Mouse (Mus musculus) hindbrain, embryonic 12.5 days (tissue): ENCODE data around the gene Myl6. TPM values are rescaled to one million over a fixed set of nuclear protein-coding genes. Genes with fewer than 3 reads are reported as not detected.
A peak's percentile ranks its signal among the peaks of the same experiment; 100 is the strongest.
"Not testable (repeated sequence)": the region's sequence is repeated elsewhere in the genome, so short reads cannot be mapped to it uniquely, and the experiment has no call there.

ENCODE experiments used
- ATAC-seq: fragments of 200-750 bp; cut with Nextera tagmentation; 2 replicates; pipeline ENCODE4 v1.8.0; 2017; ENCODE audit warnings: moderate TSS enrichment; ENCODE audit not compliant: low FRiP score
- H3K27ac ChIP-seq: fragments of 300-500 bp; sonication (generic); 2 replicates; pipeline ENCODE4 v1.5.1; 2016; ENCODE audit warnings: mild to moderate bottlenecking
- H3K27me3 ChIP-seq: fragments of 300-500 bp; sonication (generic); 2 replicates; pipeline ENCODE4 v1.6.1; 2016; ENCODE audit warnings: mild to moderate bottlenecking
- H3K36me3 ChIP-seq: fragments of 300-500 bp; sonication (generic); 2 replicates; pipeline ENCODE4 v1.6.1; 2016; ENCODE audit warnings: mild to moderate bottlenecking
- H3K4me1 ChIP-seq: fragments of 300-500 bp; sonication (generic); 2 replicates; pipeline ENCODE4 v1.6.1; 2016
- H3K4me2 ChIP-seq: fragments of 300-500 bp; sonication (generic); replicated peaks from 2 replicates; pipeline ENCODE4 v1.6.1; 2016; ENCODE audit warnings: mild to moderate bottlenecking
- H3K4me3 ChIP-seq: fragments of 300-500 bp; sonication (generic); 2 replicates; pipeline ENCODE4 v1.5.1; 2016; ENCODE audit warnings: mild to moderate bottlenecking
- H3K9ac ChIP-seq: fragments of 300-500 bp; sonication (generic); 2 replicates; pipeline ENCODE4 v1.6.1; 2016; ENCODE audit warnings: mild to moderate bottlenecking, moderate library complexity
- H3K9me3 ChIP-seq: fragments of 300-500 bp; sonication (generic); replicated peaks from 2 replicates; pipeline ENCODE4 v1.6.1; 2016; ENCODE audit warnings: mild to moderate bottlenecking
- WGBS: fragments of 180-500 bp; shearing (Covaris S2); methylation state at CpG from one replicate; pipeline ENCODE4 v1.1.7; 2016; 5-methylcytosine and 5-hydroxymethylcytosine counted together
- polyA plus RNA-seq: library from polyadenylated mRNA; unstranded; fragments of >200 nt; fragmentation: Nextera tagmentation; extraction: Ambion mirVana; gene quantifications from 2 replicates; pipeline ENCODE4 v1.2.1, GENCODE M21; 2016

The Myl6 gene
- polyA plus RNA-seq, 1 experiment from 2014 or later = 860 TPM

DNA sequence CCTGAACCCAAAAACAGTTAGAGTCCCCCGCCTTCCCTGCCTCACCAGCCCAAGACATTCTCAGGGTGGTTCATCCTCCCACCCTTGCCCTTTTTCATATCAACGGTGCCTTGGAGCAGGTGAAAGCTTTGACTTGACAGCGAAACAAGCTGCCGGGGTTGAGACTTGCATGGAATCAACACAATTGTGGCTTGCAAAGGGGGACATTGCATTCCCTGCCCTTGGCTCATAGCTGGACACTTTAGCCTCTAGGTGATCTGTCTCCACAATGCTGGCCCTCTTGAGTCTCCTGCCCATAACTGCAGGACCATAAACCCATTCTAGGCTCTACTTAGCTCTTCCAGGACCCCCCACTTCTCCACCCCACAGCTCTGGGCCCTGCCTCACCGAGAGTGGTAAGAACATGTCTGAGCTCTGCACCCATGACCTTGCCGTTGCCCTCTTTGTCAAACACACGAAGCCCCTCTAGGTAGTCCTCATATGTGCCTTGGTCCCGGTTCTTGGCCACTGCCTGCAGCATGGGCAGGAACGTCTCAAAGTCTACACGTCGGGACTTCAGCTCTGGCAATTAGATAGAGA is 811 bp upstream of the Myl6 start:
- 57% methylated on average over 11 of the region's 11 CpGs for WGBS
- Histone ChIP-seq H3K27me3 (no peaks in the 10 kb centered on the region), H3K36me3 (peaks cover 23% of the 10 kb centered on the region), H3K4me2 (peak overlapping the region; percentile 66), H3K9ac (peak overlapping the region; percentile 83), H3K4me3 (peak overlapping the region; percentile 75), H3K4me1 (peaks cover 38% of the 10 kb centered on the region), H3K27ac (peak overlapping the region; percentile 92), H3K9me3 (no peaks in the 10 kb centered on the region)
- ATAC-seq = no peak

GRCm38 (mm10) chr10:128493319-128493694 is 638 bp downstream of the Myl6 start:
- WGBS = under 1% methylated on average over 12 of the region's 12 CpGs
- peak; percentile 55 for ATAC-seq
- H3K4me2 ChIP-seq = peak overlapping the region; percentile 66
- peaks cover 37% of the 10 kb centered on the region for H3K36me3 ChIP-seq
- peak overlapping the region; percentile 75 for H3K4me3 ChIP-seq
- no peaks in the 10 kb centered on the region for H3K27me3 ChIP-seq
- H3K27ac ChIP-seq = peak overlapping the region; percentile 92
- H3K9ac ChIP-seq = peak overlapping the region; percentile 83
- peaks cover 35% of the 10 kb centered on the region for H3K4me1 ChIP-seq
- H3K9me3 ChIP-seq = no peaks in the 10 kb centered on the region

DNA sequence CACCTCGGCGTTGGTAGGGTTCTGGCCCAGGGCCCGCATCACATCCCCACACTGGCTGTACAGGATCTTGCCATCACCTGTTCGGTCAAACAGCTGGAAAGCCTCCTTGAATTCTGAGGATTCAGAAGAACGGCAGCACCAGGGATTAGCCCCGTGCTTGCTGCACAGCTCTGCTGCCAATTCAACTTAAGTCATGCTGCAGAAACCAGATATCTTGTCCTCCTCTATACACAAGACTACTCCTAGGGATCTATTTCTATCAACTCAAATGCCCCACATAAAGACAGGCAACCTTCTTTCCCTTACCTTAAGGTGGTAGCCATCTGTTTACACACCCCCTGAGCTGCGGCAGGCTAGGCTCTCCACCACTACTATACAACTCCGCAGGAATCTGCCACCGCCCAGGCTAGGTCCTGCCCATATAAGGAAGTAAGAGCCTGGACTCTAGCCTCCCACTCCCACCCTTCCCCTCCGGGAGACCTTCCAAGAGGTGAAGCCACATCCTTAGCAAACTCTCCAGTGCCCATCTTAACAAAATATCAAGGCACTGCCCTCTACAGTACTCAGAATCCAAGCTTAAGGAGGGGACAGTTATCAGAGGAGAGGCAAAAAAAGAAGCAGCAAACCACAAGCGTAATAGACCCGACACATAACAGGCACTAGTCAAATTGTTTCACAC is 1.2 kb downstream of the Myl6 start:
- H3K4me3 ChIP-seq = peak overlapping the region; percentile 75
- H3K9ac ChIP-seq = peak overlapping the region; percentile 83
- ATAC-seq = peak; percentile 39
- H3K4me2 ChIP-seq = peak overlapping the region; percentile 66
- H3K27ac ChIP-seq = peak overlapping the region; percentile 92
- H3K9me3 ChIP-seq = no peaks in the 10 kb centered on the region
- WGBS = 32% methylated on average over 12 of the region's 12 CpGs
- H3K36me3 ChIP-seq = peaks cover 42% of the 10 kb centered on the region
- no peaks in the 10 kb centered on the region for H3K27me3 ChIP-seq
- peaks cover 32% of the 10 kb centered on the region for H3K4me1 ChIP-seq

GRCm38 (mm10) chr10:128492051-128492450 is 1.9 kb downstream of the Myl6 start:
- H3K9me3 ChIP-seq, H3K27me3 ChIP-seq, ATAC-seq: not testable (repeated sequence)
- Histone ChIP-seq H3K27ac (peak overlapping the region; percentile 92), H3K4me3 (peak overlapping the region; percentile 75), H3K4me1 (peaks cover 31% of the 10 kb centered on the region), H3K9ac (peak overlapping the region; percentile 83), H3K4me2 (peak overlapping the region; percentile 66), H3K36me3 (peaks cover 50% of the 10 kb centered on the region)
- WGBS = 67% methylated on average over 8 of the region's 8 CpGs

DNA sequence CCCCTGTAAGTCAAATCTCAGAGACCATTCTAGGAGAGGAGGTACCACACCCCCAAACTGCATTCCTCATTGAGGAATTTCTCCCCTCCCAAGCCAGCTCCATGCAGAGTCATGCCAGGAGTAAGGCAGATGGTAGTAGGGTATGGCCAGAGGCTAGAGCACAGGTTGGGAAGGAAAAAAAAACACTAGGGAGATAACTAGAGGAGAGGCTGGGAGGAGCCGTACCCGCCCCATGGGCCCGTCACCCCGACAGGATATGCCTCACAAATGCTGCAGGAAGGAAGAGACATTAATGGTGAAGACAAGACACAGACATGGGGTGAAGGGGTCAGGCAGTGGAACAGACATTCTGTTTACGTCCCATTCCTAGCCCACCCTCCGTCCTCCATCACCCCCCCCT is 2.5 kb downstream of the Myl6 start:
- Histone ChIP-seq H3K27me3 (no peaks in the 10 kb centered on the region), H3K9ac (no peak overlapping the region), H3K27ac (peak overlapping the region; percentile 52), H3K4me1 (peaks cover 31% of the 10 kb centered on the region), H3K4me2 (peak overlapping the region; percentile 66), H3K4me3 (peak overlapping the region; percentile 75), H3K9me3 (no peaks in the 10 kb centered on the region), H3K36me3 (peaks cover 55% of the 10 kb centered on the region)
- ATAC-seq = no peak
- WGBS = 65% methylated on average over 6 of the region's 6 CpGs

GRCm38 (mm10) chr10:128490912-128491311 is 3.0 kb downstream of the Myl6 start:
- H3K4me2 ChIP-seq = 0 out of 2 replicates have a peak overlapping the region, but pooled peaks have one; percentile 66
- H3K4me1 ChIP-seq = peaks cover 31% of the 10 kb centered on the region
- peak overlapping the region; percentile 52; the same call in 1 of the 2 replicates for H3K27ac ChIP-seq
- no peak overlapping the region for H3K9ac ChIP-seq
- WGBS = 55% methylated on average over 5 of the region's 5 CpGs
- H3K36me3 ChIP-seq = peaks cover 60% of the 10 kb centered on the region
- ATAC-seq = no peak
- H3K9me3 ChIP-seq = no peaks in the 10 kb centered on the region
- 0 out of 2 replicates have a peak overlapping the region, but pooled peaks have one; percentile 75 for H3K4me3 ChIP-seq
- no peaks in the 10 kb centered on the region for H3K27me3 ChIP-seq

DNA sequence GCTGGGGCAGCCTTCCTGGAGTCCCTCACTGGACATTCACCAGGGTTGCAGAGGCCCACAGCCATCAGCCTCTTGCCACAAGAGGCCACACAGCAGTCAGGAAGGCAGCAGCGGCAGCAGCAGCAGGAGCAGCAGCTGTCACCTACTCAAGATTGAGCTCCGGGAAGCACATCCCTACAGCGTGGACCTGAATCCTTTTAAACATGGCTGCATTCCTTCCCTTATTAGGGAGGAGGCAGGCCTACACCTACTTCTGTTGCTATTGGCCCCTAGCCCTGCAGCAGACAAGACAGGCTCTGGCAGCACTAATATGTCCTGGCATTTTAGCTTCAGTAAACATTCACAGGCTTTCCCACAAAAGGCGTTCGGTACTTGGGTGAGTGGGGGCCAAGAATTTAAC is 3.7 kb downstream of the Myl6 start:
- Histone ChIP-seq H3K9me3 (no peaks in the 10 kb centered on the region), H3K4me3 (no peak overlapping the region), H3K4me1 (peaks cover 31% of the 10 kb centered on the region), H3K9ac (no peak overlapping the region), H3K27me3 (no peaks in the 10 kb centered on the region), H3K36me3 (peaks cover 67% of the 10 kb centered on the region), H3K4me2 (no peak overlapping the region), H3K27ac (peak overlapping the region; percentile 36; the same call in 1 of the 2 replicates)
- WGBS = 66% methylated on average over 5 of the region's 5 CpGs
- no peak for ATAC-seq

DNA sequence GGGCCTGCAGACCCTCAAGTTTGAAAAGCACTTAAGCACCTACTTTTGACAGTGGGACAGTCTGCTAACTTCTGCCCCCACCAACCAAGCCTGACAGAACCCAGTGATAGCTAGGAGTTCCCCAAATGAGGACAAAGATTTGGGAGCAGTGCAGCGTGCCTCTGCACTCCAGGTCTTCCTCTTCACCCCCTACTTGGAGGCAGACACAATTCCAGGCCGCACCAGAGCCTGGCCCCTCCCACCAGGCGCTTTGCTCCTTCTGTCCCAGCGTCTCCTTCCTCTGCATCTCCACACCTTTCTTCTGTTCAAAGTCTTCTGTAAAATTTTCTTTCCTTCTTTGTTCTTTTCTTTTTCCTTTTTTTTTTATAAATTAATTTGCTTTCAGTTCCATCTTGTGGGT is 4.2 kb downstream of the Myl6 start:
- no peak overlapping the region for H3K4me3 ChIP-seq
- H3K4me1 ChIP-seq = peaks cover 26% of the 10 kb centered on the region
- H3K27ac ChIP-seq = peak overlapping the region; percentile 50; the same call in 1 of the 2 replicates
- WGBS = 63% methylated on average over 4 of the region's 4 CpGs
- no peak overlapping the region for H3K4me2 ChIP-seq
- H3K27me3 ChIP-seq = no peaks in the 10 kb centered on the region
- H3K9me3 ChIP-seq = no peaks in the 10 kb centered on the region
- ATAC-seq = no peak
- H3K9ac ChIP-seq = no peak overlapping the region
- H3K36me3 ChIP-seq = peaks cover 68% of the 10 kb centered on the region

- Histone ChIP-seq H3K36me3 (peaks cover 72% of the 10 kb centered on the region), H3K4me2 (no peak overlapping the region), H3K4me1 (peaks cover 22% of the 10 kb centered on the region), H3K27ac (no peak overlapping the region), H3K4me3 (no peak overlapping the region), H3K9ac (no peak overlapping the region), H3K9me3 (no peaks in the 10 kb centered on the region), H3K27me3 (no peaks in the 10 kb centered on the region)
- no peak for ATAC-seq
- WGBS = 65% methylated on average over 5 of the region's 5 CpGs
Measured at GRCm38 (mm10) chr10:128489380-128489779, 4.6 kb downstream of the Myl6 start.

- ATAC-seq = no peak
- no peaks in the 10 kb centered on the region for H3K27me3 ChIP-seq
- WGBS = 88% methylated on average over 4 of the region's 4 CpGs
- peaks cover 78% of the 10 kb centered on the region for H3K36me3 ChIP-seq
- no peak overlapping the region for H3K4me2 ChIP-seq
- peaks cover 22% of the 10 kb centered on the region for H3K4me1 ChIP-seq
- H3K9me3 ChIP-seq = no peaks in the 10 kb centered on the region
- no peak overlapping the region for H3K4me3 ChIP-seq
- no peak overlapping the region for H3K27ac ChIP-seq
- H3K9ac ChIP-seq = no peak overlapping the region
Measured at GRCm38 (mm10) chr10:128488776-128489175, 5.2 kb downstream of the Myl6 start.

GRCm38 (mm10) chr10:128487861-128488712 is 5.9 kb downstream of the Myl6 start:
- H3K9ac ChIP-seq = no peak overlapping the region; the same call in 1 of the 2 replicates
- H3K4me1 ChIP-seq = peaks cover 22% of the 10 kb centered on the region
- ATAC-seq = no peak
- peaks cover 85% of the 10 kb centered on the region for H3K36me3 ChIP-seq
- no peaks in the 10 kb centered on the region for H3K9me3 ChIP-seq
- no peak overlapping the region for H3K4me2 ChIP-seq
- no peaks in the 10 kb centered on the region for H3K27me3 ChIP-seq
- H3K4me3 ChIP-seq = no peak overlapping the region
- 91% methylated on average over 22 of the region's 22 CpGs for WGBS
- H3K27ac ChIP-seq = no peak overlapping the region

GRCm38 (mm10) chr10:128486370-128486769 is 7.6 kb downstream of the Myl6 start:
- ATAC-seq = no peak
- H3K9ac ChIP-seq = no peak overlapping the region
- peaks cover 6% of the 10 kb centered on the region for H3K4me1 ChIP-seq
- 95% methylated on average over 7 of the region's 7 CpGs for WGBS
- H3K4me3 ChIP-seq = no peak overlapping the region
- no peaks in the 10 kb centered on the region for H3K9me3 ChIP-seq
- H3K27me3 ChIP-seq = no peaks in the 10 kb centered on the region
- no peak overlapping the region for H3K27ac ChIP-seq
- H3K4me2 ChIP-seq = no peak overlapping the region
- peaks cover 96% of the 10 kb centered on the region for H3K36me3 ChIP-seq
